Mouse (Mus musculus): Measurements from ENCODE around the gene Negr1.

The Negr1 gene

DNA sequence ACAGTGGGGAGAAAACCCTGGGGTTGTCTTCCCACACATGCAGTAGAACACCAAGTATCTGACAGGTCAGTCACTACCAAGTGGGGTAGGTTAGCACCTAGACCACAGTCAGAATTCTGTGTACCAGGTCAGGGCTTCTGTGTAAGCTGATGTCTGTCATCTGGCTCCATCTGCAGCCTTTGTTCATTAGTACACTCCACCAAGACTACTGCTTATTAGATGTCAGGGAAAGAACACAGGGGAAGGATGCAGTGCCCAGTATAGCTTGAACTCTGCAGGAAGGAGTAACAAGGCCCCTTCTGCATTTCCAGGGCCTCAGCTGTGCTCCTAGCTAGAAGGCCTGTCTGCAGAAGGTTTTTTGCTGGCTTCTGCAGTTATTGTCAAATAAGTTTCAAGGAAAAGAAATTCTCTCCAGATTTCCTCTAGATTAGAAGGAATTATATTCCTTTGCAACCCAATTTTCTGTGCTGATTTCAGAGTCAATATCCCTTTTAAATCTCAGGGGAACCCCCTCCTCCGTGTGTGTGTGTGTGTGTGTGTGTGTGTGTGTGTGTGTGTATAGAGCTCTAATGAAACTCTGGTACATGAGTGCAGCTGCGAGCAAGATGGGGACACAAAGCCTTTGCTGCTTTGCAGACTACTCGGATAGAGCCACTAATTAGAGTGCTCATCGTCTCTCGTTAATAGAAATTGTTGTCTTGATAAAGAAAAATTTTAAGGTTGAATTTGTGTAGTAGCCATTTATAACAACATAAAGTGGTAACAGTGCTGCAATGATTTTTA lies 654.5 kb downstream of the Negr1 start:
- DNase-seq (ENCODE audit: low spot score) = no peak

DNA sequence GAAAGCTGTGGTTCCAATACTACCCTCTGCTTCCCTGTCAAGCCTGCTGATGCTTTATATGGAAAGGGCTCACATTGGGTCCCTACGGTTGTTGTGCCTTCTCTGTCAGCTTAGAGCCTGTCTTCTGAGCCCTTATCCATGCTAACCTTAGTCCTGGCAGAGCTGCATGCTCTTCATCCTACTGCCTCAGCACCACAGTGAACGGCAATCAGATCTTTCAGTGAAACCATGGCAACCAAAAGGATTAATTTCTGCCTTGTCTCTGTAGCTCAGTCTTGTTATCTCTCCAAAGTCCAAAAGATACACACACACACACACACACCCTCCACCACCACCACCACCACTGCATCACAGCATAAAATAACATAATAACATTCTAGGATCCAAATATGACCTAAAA lies 656.2 kb downstream of the Negr1 start:
- DNase-seq (ENCODE audit: low spot score) = no peak

DNA sequence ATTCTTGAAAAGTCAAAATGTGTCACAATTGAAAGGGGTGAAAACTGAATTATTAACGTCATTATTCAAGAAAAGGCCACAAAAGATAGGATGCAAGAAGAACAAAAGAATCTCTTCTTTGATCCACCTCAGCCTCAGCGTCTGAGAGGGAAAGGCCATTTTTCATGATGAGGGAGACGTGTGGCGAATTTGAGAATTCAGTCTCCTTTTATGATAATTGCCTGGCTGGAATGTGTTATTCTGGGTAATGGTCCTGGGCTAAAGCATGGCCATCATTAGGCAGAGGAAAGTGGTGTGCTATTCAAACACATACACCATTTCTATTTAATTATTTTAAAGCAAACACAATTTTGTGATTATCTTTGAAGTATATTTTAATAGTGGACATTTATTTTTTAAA lies 663.3 kb downstream of the Negr1 start:
- no peak for DNase-seq (ENCODE audit: low spot score)

- DNase-seq (ENCODE audit: low spot score) = no peak
Observed at GRCm38 (mm10) chr3:157232723-157233122, 671.1 kb downstream of the Negr1 start.

DNA sequence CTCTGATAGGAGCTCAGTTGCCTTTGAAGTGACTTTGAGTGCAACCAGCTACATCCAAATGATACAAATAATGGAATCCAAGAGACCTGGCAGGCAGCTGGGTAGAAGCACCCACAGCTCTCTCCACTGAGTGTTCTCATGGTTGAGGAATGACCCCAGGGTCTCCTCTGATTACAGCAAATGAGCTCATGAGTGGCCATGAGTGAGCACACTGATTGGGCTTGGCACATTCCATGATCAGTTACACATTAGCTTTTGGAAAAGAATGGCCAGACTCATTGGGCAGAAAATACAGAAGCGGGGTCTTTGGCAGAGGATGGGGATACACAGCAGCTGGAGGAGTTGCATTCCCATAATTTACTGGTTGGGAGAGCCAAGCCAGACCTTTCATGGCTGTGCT lies 678.6 kb downstream of the Negr1 start:
- DNase-seq (ENCODE audit: low spot score) = no peak

- DNase-seq (ENCODE audit: low spot score) = no peak
Observed at GRCm38 (mm10) chr3:157255446-157255845, 693.9 kb downstream of the Negr1 start.

GRCm38 (mm10) chr3:157255863-157256262 lies 694.3 kb downstream of the Negr1 start:
- DNase-seq (ENCODE audit: low spot score) = no peak

GRCm38 (mm10) chr3:157268742-157269141 lies 707.1 kb downstream of the Negr1 start:
- DNase-seq (ENCODE audit: low spot score) = no peak

DNA sequence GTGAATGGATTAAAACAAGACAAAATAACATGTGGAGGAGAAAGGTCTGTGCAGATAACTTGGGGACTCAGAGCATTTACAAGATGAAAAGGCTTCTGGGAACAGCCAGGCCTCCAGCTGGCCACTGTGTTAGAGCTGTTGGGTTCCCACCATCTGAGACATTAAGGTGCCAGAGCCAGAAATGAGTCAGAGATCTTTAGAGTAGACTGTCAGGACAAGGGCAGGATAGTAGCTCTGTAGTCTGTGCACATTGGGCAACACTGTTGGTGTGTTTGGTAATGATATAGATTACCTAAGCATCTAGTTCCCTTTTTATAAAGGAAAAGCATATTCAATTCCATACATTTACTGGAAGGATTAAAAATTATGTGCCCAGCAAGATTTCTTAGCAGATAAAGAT lies 710.8 kb downstream of the Negr1 start:
- DNase-seq (ENCODE audit: low spot score) = no peak

DNA sequence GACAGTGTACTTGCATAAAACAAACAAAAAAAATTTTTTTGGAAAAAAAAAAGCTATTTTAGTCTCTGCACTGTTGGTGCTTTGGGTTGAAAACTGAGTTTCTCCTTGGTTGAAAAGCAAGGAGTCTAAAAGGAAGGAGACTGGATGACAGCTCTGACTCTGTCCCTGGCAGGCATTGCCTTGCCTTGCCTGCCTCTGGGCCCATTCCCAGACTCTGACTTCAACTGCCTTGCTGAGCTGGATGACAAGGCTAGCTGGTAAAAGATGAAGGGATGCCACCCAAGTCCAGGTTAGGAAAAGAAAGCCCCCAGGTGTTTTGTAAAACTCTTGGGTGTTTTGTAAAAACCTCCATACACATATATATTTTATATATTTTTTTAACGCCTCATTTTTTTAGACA lies 712.5 kb downstream of the Negr1 start:
- DNase-seq (ENCODE audit: low spot score) = no peak

- DNase-seq (ENCODE audit: low spot score) = no peak
Observed at GRCm38 (mm10) chr3:157279717-157280116, 718.1 kb downstream of the Negr1 start.

DNA sequence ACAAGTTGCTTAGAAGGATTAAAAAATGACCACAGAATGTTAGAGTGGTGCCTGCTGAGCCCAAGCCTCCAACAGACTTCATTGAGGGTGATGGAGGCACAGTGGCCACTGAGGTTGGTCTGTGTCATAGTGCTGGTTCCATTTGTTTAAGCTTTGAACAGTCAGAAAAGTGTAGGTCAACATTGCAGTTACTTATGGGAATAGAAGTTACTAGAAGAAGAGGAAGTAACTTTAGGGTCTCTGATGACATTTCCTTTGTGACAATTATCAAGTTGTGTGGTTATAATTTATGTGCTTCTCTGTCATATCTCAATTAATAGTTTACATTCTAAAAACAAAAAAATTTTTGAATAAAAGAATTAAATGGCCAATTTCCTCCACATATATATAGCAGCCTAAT lies 719.7 kb downstream of the Negr1 start:
- DNase-seq (ENCODE audit: low spot score) = no peak

DNA sequence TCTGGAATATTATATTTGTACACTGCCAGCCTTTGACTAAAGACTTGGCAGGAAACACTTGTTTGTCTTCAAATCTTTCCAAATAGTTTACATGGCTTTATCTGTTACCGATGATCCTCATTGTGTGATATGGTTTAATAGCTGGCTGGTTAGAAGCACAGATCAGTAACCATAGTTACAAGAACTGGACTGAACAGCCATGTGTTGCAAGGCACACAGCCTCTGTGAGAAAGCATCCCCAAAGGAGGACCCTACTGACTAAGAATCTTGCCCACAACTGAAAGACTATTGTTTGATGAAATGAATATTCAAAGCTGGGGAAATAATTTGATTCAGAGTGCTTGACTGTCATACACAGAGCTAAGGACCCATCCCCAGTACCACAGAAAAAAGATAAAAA lies 729.7 kb downstream of the Negr1 start:
- DNase-seq (ENCODE audit: low spot score) = no peak

DNA sequence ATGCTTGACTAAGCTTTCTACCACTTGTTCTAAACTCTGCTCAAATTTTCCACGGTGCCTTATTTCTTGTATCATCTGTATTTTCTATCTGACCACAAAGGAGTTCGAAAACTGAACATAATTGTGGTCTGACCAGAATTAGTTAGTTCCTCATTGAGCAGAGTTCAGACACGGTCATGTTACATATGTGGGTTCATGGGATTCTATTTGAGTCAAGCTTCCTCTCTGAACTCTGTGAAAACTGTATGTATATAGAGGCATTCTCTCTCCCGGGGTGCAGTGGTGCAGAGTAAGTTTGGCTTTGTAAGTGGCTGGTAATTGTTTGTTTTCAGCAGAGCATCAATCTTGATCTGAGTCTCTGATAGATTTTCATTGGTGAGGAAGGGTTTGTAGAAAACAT lies 735.6 kb downstream of the Negr1 start:
- no peak for DNase-seq (ENCODE audit: low spot score)

- DNase-seq (ENCODE audit: low spot score) = no peak
Observed at GRCm38 (mm10) chr3:157303430-157304116, 742.0 kb downstream of the Negr1 start.

GRCm38 (mm10) chr3:157321081-157321573 lies 759.5 kb downstream of the Negr1 start:
- DNase-seq (ENCODE audit: low spot score) = no peak

DNA sequence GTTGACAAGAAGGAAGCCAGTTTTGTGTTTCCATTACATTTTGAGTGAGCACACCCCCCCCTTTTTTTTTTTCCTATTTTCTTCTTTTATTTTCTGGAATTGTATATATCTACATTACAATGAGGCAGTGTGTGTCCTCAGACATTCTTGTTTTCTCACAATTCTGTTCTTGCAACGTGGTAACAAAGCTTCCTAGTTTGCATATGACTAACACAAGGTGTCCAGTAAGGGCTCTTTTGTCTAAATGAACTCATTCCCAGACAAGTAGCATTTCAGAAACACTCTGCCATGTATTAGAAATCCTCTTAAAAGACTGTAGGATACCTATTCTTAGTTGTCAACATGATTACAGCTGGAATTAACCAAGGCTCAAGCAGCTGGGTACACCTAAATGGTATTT lies 760.2 kb downstream of the Negr1 start:
- DNase-seq (ENCODE audit: low spot score) = no peak

GRCm38 (mm10) chr3:157334169-157334568 lies 772.6 kb downstream of the Negr1 start:
- no peak for DNase-seq (ENCODE audit: low spot score)

GRCm38 (mm10) chr3:157349480-157349879 lies 787.9 kb downstream of the Negr1 start:
- DNase-seq (ENCODE audit: low spot score) = no peak

GRCm38 (mm10) chr3:157358905-157359304 lies 797.3 kb downstream of the Negr1 start:
- no peak for DNase-seq (ENCODE audit: low spot score)

DNA sequence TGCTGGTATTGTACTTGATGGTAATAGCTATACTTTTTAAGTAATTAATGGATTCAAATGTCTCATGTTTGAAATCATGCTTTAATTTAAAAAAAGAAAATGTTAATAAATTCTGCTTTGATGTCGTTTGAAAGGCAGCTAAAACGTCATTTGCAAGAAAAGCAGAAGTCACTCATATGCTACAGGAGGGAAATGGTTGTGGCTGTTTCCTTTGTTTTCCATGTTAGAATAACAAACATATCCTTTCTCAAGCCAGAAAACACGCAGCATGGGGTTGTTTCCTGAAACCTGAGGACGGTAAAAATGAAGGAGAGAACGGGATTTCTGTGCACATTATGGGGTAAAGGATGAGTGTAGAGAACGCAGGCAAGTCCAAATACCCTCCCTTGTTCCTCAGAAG lies 798.2 kb downstream of the Negr1 start:
- no peak for DNase-seq (ENCODE audit: low spot score)

All from c-Kit-positive CD71-positive TER-119-positive erythroid progenitor cells, embryonic 14.5 days (primary cell).